Mouse (Mus musculus) central nervous system, embryonic 14 days (tissue): ENCODE data around the gene Slc30a9. TPM values are rescaled to one million over a fixed set of nuclear protein-coding genes. Genes with fewer than 3 reads are reported as not detected.

Experiments used
- polyA plus RNA-seq: library from polyadenylated mRNA; depleted of rRNA; stranded (reverse); fragments of >200 nt; gene quantifications from 2 replicates; pipeline ENCODE4 v1.2.3, GENCODE M21; 2012; rRNA removed

Gene Slc30a9
- 66.9 and 67.8 TPM in 2 replicates for polyA plus RNA-seq

DNA sequence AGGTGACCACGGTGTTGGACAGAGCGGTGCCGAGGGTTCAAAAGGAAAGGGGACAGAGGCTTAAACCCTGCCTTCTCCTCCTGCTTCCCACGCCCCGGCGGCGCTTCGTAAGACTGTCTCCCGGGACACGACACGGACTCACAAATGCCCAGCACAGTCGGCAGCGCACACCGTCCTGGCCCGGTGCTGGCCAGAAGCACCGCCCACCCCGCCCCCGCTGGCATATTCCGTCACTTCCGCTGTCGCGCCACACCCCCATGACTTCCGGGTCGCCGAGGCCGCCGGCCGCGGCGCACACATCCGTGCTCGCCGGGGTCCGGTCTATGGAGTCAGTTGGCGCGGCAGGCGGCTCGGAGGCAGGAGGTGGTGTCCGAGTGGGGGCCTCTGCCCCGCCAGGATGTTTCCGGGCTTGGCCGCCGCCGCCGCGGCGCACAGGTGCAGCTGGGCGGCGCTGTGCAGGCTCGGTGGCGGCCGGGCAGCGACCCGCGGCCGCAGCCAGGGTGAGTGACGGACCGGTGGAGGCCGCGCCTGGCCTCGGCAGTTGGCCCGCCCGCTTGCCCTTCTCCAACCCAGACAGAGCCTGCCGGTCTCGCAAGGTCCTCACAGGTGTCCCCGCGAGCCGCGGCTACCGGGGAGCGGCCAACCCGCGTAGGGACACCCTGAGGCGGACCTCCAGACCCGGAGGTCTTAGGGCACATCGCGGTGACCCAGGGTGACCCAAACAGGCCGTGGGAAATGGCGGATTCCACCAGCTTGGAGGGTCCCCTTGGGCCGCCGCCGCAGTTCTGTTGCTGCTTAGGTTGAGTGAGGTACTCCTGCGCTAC, at the start of gene Slc30a9:
Slc30a9 (plus strand) TSS at position 258 of the 824 bp plus-strand sequence.

DNA sequence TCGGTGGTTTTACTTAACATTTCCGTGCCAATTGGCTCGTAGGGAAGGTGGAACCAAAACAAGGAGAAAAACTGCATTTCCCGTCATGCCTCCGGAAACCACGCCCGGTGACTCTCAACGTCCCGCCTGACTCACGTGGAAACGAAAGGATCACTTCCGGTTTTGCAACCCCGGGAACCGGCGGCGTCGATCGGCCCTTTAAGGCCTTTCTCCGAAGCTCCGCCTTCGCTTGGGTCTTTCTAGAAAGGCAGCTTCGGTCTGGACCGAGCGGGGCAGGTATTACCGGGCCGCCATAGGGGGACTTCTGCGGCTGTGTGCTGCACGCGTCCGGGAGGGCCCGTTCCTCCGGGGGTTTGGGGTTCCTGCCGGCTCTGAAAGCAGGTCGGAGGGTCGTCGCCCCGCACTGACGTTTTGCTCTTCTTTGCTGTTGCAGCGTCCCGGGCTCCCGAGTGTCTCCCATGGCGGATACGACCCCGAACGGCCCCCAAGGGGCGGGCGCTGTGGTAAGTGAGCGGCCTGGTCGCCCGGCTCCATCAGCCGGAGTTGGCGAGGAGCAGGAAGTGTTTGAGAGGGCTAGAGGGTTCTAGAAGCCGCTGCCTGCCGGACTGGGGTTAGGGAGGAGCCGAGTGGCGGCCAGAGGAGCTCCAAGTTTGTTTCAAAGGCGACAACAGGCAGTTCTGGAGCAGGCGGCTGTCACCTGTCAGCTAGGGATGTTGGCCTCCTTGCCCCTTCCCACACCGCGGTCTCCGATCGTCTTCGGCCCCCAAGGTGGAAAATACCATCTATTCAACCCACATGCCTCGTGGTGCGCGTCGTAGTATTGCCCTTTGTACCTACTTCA, 46.0 kb upstream of the Slc30a9 start, which contains the start of gene Tmem33:
Tmem33 (plus strand) TSS at position 35 of the 841 bp plus-strand sequence.

Other genes with a start within 250 kb of the Slc30a9 start
- 6.0 and 13.0 TPM in 2 replicates for gene Phox2b, start 207.7 kb upstream of the Slc30a9 start, polyA plus RNA-seq
- 52.1 and 57.2 TPM in 2 replicates for gene Tmem33, start 46.4 kb upstream of the Slc30a9 start, polyA plus RNA-seq
- 4.5 and 5.2 TPM in 2 replicates for gene Bend4, start 121.4 kb downstream of the Slc30a9 start, polyA plus RNA-seq